Mouse (Mus musculus) embryo, embryonic 9.5 days (tissue): ENCODE data around the gene Wdr74.

Experiments used
- DNase-seq: peaks from one replicate; pipeline ENCODE4 v3.0.0-alpha.2; 2017; ENCODE audit errors: extremely low spot score

Wdr74 gene

GRCm38 (mm10) chr19:8741243-8741869 lies 5.7 kb downstream of the Wdr74 start, which contains the start of gene Stx5a:
Stx5a (plus strand) TSS chr19:8741413.
- DNase-seq = peak; percentile 97

GRCm38 (mm10) chr19:8742176-8742575 lies 6.5 kb downstream of the Wdr74 start:
- DNase-seq = no peak

- DNase-seq = no peak
These were observed 9.8 kb downstream of the Wdr74 start for GRCm38 (mm10) chr19:8745382-8745781.

GRCm38 (mm10) chr19:8747368-8747767 lies 11.7 kb downstream of the Wdr74 start:
- no peak for DNase-seq

GRCm38 (mm10) chr19:8755652-8756051 lies 20.0 kb downstream of the Wdr74 start:
- no peak for DNase-seq

GRCm38 (mm10) chr19:8756635-8757387 lies 21.2 kb downstream of the Wdr74 start, which contains the start of gene Nxf1:
Nxf1 (plus strand) TSS chr19:8757073.
- DNase-seq = peak; percentile 89

- no peak for DNase-seq
These were observed 21.9 kb downstream of the Wdr74 start for GRCm38 (mm10) chr19:8757471-8757998.

GRCm38 (mm10) chr19:8758899-8759298 lies 23.3 kb downstream of the Wdr74 start:
- no peak for DNase-seq

- no peak for DNase-seq
These were observed 25.1 kb downstream of the Wdr74 start for GRCm38 (mm10) chr19:8760757-8761156.

GRCm38 (mm10) chr19:8763276-8763675 lies 27.6 kb downstream of the Wdr74 start:
- no peak for DNase-seq

GRCm38 (mm10) chr19:8765562-8765961 lies 29.9 kb downstream of the Wdr74 start:
- DNase-seq = no peak

GRCm38 (mm10) chr19:8770567-8771270 lies 35.1 kb downstream of the Wdr74 start, which contains the start of gene Tmem223:
Tmem223 (plus strand) TSS chr19:8770996.
- peak; percentile 83 for DNase-seq

GRCm38 (mm10) chr19:8772996-8773395 lies 37.4 kb downstream of the Wdr74 start:
- no peak for DNase-seq

- DNase-seq = peak; percentile 31
These were observed 37.8 kb downstream of the Wdr74 start for GRCm38 (mm10) chr19:8773409-8773808.

GRCm38 (mm10) chr19:8774086-8774835 lies 38.6 kb downstream of the Wdr74 start, which contains the start of gene Tmem179b:
Tmem179b (minus strand) TSS chr19:8774467.
- DNase-seq = peak; percentile 99

- no peak for DNase-seq
These were observed 39.4 kb downstream of the Wdr74 start for GRCm38 (mm10) chr19:8774951-8775421.

- DNase-seq = peak; percentile 90
These were observed 50.6 kb downstream of the Wdr74 start, which contains the start of gene Taf6l for GRCm38 (mm10) chr19:8786008-8786781. Taf6l (minus strand) TSS chr19:8786417.

GRCm38 (mm10) chr19:8788521-8788920 lies 52.9 kb downstream of the Wdr74 start:
- DNase-seq = no peak

GRCm38 (mm10) chr19:8789171-8789570 lies 53.5 kb downstream of the Wdr74 start:
- DNase-seq = no peak

GRCm38 (mm10) chr19:8790171-8790570 lies 54.5 kb downstream of the Wdr74 start:
- no peak for DNase-seq
